Mouse (Mus musculus) frontal cortex, adult 2 months (tissue): Measurements from ENCODE around the gene Ift57. TPM values are rescaled to one million over a fixed set of nuclear protein-coding genes. Genes with fewer than 3 reads are reported as not detected.

Experiments used
- DNase-seq, 2 experiments: peaks; one replicate each; pipeline ENCODE4 v3.0.0; 2022; ENCODE audit warnings: low spot score in 1 of 2; ENCODE audit errors: extremely low spot score in 1 of 2
- polyA plus RNA-seq: library from polyadenylated mRNA; depleted of rRNA; stranded (reverse); fragments of >200 nt; gene quantifications from 2 replicates; pipeline ENCODE4 v1.2.3, GENCODE M21; 2012

The Ift57 gene
- polyA plus RNA-seq, 1 experiment, result 68.1 TPM

GRCm38 (mm10) chr16:49787714-49788113, 88.7 kb downstream of the Ift57 start:
- DNase-seq, result no peak

DNA sequence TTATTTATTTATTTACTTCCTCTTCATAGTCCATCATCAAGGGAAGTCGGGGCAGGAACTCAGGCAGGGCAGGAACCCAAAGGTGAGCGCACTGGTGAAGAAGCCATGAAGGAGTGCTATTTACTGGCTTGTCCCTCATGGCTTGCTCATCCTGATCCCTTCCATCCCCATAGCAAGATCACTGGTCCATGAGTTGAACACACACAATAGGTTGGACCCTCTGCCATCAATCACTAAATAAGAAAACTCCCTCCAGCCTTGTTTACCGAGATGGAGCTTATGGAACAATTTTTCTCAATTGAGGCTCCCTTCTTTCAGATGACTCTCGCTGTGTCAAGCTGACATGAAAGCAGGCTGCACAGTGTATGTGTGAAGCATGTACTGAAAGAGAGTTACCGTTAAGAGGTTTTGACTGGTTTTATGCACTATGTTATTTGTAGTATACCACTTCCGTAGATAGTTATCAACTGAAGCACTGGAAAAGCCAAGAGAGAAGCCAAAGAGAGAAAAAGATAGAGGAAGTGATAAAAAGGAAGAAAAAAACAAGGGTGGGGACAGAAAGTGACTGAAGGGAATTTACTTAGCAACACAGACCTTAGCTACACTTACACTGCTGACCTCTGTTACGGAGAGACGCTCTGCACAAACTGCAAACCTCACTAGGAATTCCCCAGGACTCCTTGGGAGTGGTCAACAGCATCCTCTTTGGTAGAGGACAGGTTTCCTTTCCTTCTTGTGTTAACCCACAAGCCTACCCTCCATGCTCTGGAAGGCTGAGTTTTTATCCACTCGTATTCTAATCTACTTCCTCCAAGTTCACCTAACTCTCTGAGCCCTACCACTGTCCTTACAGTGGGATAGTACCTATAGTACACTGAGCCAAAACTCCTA, 91.8 kb downstream of the Ift57 start:
- no peak for DNase-seq

- DNase-seq, result peak in 1 of 2 experiments; percentile 46
These were observed 93.4 kb downstream of the Ift57 start for GRCm38 (mm10) chr16:49792446-49792878.

DNA sequence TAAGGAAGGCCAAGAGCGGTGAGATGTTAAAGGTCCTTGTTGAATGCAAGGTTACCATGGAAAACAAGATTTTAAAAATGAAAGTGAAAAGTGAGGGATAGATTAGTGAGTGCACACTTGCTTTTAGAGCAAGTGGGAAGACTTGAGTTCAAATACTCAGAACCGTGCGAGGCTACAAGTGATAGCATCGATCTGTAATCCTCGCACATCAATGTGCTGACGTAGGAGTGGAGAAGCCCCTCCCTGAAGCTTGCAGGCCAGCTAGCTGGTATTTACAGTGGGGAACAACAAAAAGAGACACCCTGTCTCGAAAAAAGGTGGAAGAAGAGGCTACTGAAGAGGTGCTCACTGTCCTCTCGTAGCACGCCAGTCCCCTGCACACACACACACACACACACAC, 94.6 kb downstream of the Ift57 start:
- no peak for DNase-seq

- no peak for DNase-seq
These were observed 97.2 kb downstream of the Ift57 start for GRCm38 (mm10) chr16:49796271-49796670.

GRCm38 (mm10) chr16:49796954-49797353, 97.9 kb downstream of the Ift57 start:
- no peak for DNase-seq

GRCm38 (mm10) chr16:49798790-49799189, 99.8 kb downstream of the Ift57 start:
- DNase-seq, result no peak

GRCm38 (mm10) chr16:49799597-49800561, 100.8 kb downstream of the Ift57 start, which contains the start of gene Cd47:
Gene Cd47 (plus strand): TSS chr16:49800533.
- DNase-seq, result no peak

- DNase-seq, result no peak
These were observed 102.0 kb downstream of the Ift57 start for GRCm38 (mm10) chr16:49800996-49801395.

DNA sequence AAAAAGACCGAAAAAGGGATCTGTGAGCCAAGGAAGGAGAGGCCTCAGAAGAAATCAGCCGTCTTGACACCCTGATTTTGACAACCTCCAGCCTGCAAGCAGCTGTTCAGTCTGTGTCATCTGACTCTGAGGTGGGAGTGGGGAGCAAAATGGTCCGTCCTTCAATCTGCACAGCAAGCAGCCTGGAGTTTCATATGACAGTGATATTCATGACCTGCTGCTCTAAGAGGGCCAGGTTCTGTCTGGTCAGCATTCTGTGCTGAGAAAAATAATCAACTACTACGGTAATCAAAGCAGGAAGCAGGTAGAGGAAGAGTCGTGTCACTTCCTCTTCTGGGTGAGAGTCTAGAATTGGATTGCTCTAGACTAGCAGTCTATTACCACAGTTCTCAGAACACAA, 102.4 kb downstream of the Ift57 start:
- no peak for DNase-seq

DNA sequence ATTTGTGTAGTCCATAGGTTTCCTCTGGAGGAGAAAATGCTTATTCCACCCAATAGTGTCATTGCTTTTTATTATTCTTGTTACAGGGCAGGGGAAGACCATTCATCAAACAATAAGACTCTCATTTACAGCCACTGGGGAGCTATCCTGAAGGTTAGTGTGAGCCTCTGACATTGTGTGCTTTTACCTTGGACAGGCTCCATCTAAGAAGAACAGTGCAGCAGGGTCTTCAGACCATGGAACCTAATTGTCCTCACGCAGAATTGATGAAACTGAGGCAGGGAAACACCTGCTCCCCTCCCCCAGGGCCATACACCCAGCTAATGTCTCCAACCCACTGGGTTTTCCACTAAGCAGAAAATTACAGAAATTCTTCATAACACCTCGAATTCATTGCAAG, 104.0 kb downstream of the Ift57 start:
- DNase-seq, result no peak

DNA sequence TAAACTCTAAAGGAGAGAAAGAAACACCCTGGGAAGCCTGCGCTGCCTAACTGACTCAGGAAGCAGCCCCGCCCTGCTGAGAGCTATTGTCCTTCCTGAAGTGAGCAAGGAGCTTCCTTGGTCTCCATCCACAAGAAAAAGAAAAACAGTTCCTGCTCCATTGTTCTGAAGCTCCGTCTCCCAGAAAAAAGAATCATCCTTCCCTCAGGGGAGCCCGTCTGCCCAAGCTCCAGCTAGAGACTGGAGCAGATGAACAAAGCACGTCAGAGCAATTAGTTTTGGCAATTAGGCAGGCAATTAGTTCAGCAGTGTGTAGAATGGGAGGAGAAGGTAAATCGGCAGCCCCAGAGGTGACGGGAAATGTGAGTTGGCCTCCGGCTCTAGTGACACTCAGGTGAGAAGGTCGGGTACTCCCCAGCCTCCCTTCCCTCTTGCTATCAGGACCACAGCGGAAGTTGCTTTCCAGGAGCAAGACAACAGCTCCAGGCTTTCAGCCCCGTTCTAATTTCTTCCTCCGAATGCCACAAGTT, 105.0 kb downstream of the Ift57 start:
- DNase-seq, result peak in 1 of 2 experiments; percentile 16

DNA sequence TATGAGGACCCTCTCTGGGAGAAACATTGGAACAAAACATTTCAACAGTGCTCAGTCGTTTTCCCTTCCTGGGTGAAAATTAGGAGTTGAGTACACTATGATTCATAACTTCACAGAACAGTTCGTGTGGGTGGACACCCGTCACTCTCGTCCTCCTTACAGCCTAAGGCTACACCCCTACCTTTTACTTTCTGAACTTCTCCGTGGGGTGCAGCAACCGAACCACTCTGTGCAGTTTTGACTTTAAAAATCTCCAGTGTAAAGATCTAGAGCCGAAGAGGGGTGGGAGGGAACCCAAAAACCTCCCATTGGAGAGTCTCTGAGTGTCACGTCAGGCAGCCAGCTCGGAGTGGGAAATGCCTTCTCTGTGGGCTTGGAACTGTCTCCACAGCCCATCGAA, 107.9 kb downstream of the Ift57 start:
- peak in 1 of 2 experiments; percentile 17 for DNase-seq

GRCm38 (mm10) chr16:49807419-49807841, 108.4 kb downstream of the Ift57 start:
- peak in 1 of 2 experiments; percentile 13 for DNase-seq

DNA sequence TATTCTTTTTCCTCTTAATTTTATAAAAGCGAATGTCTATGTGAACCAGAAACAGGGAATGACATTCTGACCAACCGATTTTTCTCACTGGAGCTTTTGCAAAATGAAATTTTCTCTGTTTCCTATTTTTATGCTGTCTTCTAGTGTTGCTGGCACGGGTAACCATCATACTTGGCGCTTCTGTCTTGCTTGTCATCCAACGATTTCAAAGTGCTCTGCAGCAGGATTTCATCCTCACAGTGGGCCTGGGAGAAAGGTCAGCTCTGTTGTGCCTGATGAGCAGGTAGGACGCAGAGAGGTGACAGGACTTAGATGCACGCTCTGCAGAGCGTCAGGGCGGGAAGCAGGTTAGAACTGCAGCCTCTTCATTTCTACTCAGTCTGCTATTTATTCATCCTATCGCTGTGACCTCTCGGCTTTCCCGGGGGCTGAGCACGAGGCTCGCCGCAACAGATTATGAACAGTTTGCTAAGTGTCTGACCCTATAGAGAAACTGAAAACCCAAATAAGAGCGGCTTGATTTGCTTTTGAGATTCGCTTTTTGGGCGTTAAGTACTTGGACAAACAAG, 108.9 kb downstream of the Ift57 start:
- DNase-seq, result peak in 1 of 2 experiments; percentile 31

GRCm38 (mm10) chr16:49811897-49812296, 112.9 kb downstream of the Ift57 start:
- no peak for DNase-seq

GRCm38 (mm10) chr16:49812821-49813616, 114.0 kb downstream of the Ift57 start:
- peak in 1 of 2 experiments; percentile 48 for DNase-seq

- no peak for DNase-seq
These were observed 115.4 kb downstream of the Ift57 start for GRCm38 (mm10) chr16:49814419-49814818.
